Mouse (Mus musculus) ES-Bruce4 (cell line): ENCODE measurements around the gene Hbs1l. TPM values are rescaled to one million over a fixed set of nuclear protein-coding genes. Genes with fewer than 3 reads are reported as not detected.

Experiments
- H3K27ac ChIP-seq: 2 replicates; pipeline ENCODE4 v1.5.1; 2012; ENCODE audit warnings: low read length, inconsistent platforms; ENCODE audit not compliant: insufficient read depth
- H3K27me3 ChIP-seq: 2 replicates; pipeline ENCODE4 v1.6.1; 2012; ENCODE audit warnings: mild to moderate bottlenecking, low read length, inconsistent platforms; ENCODE audit not compliant: control insufficient read depth, poor library complexity, insufficient read depth, severe bottlenecking
- H3K36me3 ChIP-seq: 2 replicates; pipeline ENCODE4 v1.6.1; 2012; ENCODE audit warnings: inconsistent platforms, mild to moderate bottlenecking, low read length, moderate library complexity; ENCODE audit not compliant: control insufficient read depth, poor library complexity, insufficient read depth, severe bottlenecking
- H3K4me1 ChIP-seq: one replicate; pipeline ENCODE4 v1.8.1; 2011; ENCODE audit warnings: low read length; ENCODE audit not compliant: control insufficient read depth, insufficient read depth
- H3K4me3 ChIP-seq: 2 replicates; pipeline ENCODE4 v1.5.1; 2011; ENCODE audit warnings: low read depth, mild to moderate bottlenecking, low read length
- H3K9ac ChIP-seq: 2 replicates; pipeline ENCODE4 v1.6.1; 2012; ENCODE audit warnings: low read depth, mild to moderate bottlenecking, inconsistent platforms; ENCODE audit not compliant: poor library complexity, severe bottlenecking
- H3K9me3 ChIP-seq: replicated peaks from 2 replicates; pipeline ENCODE4 v1.6.1; 2012; ENCODE audit warnings: mild to moderate bottlenecking, low read length, inconsistent platforms; ENCODE audit not compliant: control insufficient read depth, poor library complexity, insufficient read depth, severe bottlenecking
- CTCF ChIP-seq: IDR thresholded peaks from one replicate; pipeline ENCODE4 v1.8.1; 2011; ENCODE audit warnings: low read depth, low read length
- EP300 ChIP-seq: IDR thresholded peaks from 2 replicates; pipeline ENCODE4 v1.6.1; 2011; ENCODE audit warnings: low read depth, low read length; ENCODE audit not compliant: insufficient read depth
- POLR2A ChIP-seq: IDR thresholded peaks from one replicate; pipeline ENCODE4 v1.8.1; 2011; ENCODE audit warnings: low read length; ENCODE audit not compliant: insufficient read depth
- polyA plus RNA-seq: library from polyadenylated mRNA; stranded (reverse); fragments of >200 nt; gene quantifications from 2 replicates; pipeline ENCODE4 v1.2.4, GENCODE M21; 2011; ENCODE audit warnings: low read depth; ENCODE audit not compliant: missing spikeins, insufficient read depth, insufficient read length

The Hbs1l gene
- polyA plus RNA-seq, 1 experiment, result 87.3 TPM

DNA sequence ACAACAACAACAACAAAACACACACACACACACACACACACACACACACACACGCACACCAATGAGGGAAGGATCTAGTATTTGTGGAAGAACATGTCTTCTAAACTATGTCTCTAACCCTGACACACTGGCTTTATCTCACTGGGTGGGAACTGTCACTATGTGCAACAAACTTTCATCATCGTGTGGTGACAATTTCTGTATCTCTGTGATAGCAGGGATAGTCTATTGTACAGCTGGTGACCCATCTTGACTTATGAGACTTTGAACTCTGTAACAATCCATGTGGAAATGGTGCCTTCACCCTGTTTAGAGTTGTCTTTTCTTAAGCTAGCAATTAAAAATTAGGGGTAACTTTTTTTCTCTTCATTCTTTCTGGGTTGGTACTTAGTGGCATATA, 36.1 kb upstream of the Hbs1l start:
- H3K27ac ChIP-seq, result no peak overlapping the region
- H3K36me3 ChIP-seq, result no peaks in the 10 kb centered on the region
- no peak overlapping the region for H3K9ac ChIP-seq
- TF ChIP-seq CTCF (no peak), POLR2A (no peak), EP300 (no peak)
- H3K4me1 ChIP-seq, result no peaks in the 10 kb centered on the region
- H3K9me3 ChIP-seq, result no peaks in the 10 kb centered on the region
- H3K27me3 ChIP-seq, result peaks cover 1% of the 10 kb centered on the region; the same call in 1 of the 2 replicates
- no peak overlapping the region for H3K4me3 ChIP-seq

DNA sequence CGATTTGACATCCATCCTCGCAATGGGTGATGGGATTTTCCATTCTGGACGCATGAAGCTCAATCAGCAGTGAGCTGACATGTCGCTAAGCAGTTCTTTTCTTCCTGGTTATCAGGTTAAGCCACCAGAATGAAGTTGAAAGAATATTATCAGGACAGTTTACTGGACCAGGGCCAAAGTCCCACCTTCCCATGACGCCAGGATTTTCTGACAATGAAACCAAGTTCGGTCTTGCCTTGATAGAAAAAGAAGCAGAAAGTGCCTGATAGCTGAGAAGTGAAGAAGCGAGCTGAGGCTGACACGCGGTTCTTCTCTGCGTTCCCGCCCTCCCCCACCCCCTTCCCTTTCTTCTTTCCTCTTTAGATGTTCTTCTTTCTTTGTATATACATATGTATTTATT, 30.6 kb upstream of the Hbs1l start:
- no peaks in the 10 kb centered on the region for H3K4me1 ChIP-seq

DNA sequence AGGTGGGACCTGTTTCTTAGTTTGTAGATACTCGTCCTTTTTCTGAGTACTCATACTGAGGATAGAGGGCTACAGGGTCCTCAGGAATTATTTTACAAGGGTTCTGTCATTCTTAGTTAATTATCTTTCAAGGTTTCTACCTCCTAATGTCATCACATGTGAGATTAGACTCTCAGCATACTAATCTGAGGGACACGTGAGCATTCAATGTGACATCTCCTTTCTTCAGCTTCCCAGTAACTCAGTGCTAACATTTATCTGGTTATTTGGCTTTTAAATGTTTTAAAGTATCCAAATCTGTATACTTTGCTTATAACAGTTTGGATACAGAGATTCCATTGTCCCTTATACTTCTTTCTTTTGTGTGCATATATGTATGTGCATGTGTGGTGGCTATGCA, 28.3 kb upstream of the Hbs1l start:
- Histone ChIP-seq H3K36me3 (no peaks in the 10 kb centered on the region), H3K9me3 (no peaks in the 10 kb centered on the region), H3K4me3 (no peak overlapping the region), H3K9ac (no peak overlapping the region), H3K4me1 (no peaks in the 10 kb centered on the region), H3K27ac (no peak overlapping the region), H3K27me3 (no peaks in the 10 kb centered on the region)
- TF ChIP-seq CTCF (no peak), POLR2A (no peak), EP300 (no peak)

More for the DNA sequence above, 30.6 kb upstream of the Hbs1l start:
- TF ChIP-seq EP300 (no peak), CTCF (no peak), POLR2A (no peak)
- Histone ChIP-seq H3K27ac (no peak overlapping the region), H3K27me3 (peaks cover 1% of the 10 kb centered on the region; the same call in 1 of the 2 replicates), H3K9me3 (no peaks in the 10 kb centered on the region), H3K9ac (no peak overlapping the region), H3K36me3 (no peaks in the 10 kb centered on the region), H3K4me3 (no peak overlapping the region)

DNA sequence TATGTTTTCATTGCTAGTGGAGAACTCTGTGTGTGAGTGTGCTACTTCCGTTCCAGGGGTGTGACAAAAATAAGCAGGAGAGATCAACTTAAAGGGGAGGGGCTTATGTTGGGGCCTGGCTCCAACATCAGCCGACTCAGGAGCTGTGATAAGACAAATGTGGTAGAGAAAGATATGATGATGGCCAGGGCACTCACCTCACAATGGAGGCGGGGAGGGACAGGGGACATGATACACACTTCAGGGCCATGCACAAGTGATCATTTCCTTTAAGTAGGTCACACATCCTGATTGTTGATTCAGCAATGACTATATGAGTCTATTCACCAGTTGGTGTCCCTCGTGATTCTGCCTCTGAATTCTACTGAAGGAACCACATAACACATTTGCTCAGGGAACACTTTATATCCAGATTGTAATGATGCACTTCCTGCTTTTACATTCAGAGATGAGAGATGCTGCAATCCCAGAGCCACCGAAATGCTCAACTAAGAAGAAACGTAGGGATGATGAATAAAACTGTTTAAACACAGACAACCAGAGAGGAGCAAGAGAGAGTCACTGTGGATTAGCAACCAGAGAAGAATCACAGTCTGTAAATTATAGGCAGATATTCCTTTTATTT, 26.9 kb upstream of the Hbs1l start:
- TF ChIP-seq EP300 (no peak), CTCF (no peak), POLR2A (no peak)
- Histone ChIP-seq H3K4me3 (no peak overlapping the region), H3K27me3 (no peaks in the 10 kb centered on the region), H3K9ac (no peak overlapping the region), H3K36me3 (no peaks in the 10 kb centered on the region), H3K27ac (no peak overlapping the region), H3K4me1 (no peaks in the 10 kb centered on the region), H3K9me3 (no peaks in the 10 kb centered on the region)

DNA sequence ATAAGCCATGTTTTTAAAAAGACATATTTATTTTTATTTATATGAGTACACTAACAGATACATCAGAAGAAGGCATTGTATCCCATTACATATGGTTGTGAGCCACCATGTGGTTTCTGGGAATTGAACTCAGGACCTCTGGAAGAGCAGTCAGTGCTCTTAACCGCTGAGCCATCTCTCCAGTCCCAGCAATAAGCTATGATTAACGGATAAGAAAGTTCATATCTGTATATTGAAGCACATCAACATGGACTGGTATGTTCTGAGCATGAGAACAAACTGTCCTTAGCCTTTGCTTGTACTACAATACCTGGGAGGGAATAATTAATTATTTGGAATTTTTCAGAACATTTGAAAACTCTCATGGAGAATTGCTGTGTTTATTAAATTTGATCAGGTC, 25.9 kb upstream of the Hbs1l start:
- H3K27ac ChIP-seq, result no peak overlapping the region
- H3K9ac ChIP-seq, result no peak overlapping the region
- H3K36me3 ChIP-seq, result no peaks in the 10 kb centered on the region
- H3K27me3 ChIP-seq, result no peaks in the 10 kb centered on the region
- TF ChIP-seq EP300 (no peak), POLR2A (no peak), CTCF (no peak)
- H3K9me3 ChIP-seq, result no peaks in the 10 kb centered on the region
- H3K4me3 ChIP-seq, result no peak overlapping the region
- no peaks in the 10 kb centered on the region for H3K4me1 ChIP-seq

DNA sequence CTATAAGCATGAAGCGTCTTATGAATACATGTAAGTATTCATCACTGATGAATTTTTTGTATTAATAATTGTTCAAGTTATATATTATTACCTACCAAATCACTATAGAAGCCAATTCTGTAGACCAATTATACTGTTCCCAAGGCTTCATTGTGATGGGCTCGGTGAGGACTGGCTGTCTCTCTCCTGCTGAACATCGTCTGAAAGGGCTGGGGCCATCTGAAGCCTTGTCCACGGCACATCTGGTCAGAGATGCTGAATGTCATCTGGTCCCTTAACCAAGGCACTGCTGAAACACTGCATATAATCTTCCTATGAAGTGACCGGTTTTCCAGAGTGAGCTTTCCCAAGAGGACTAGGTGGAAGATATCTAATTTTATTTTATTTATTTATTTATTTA, 24.9 kb upstream of the Hbs1l start:
- H3K27me3 ChIP-seq, result no peaks in the 10 kb centered on the region
- TF ChIP-seq POLR2A, result no peak
- no peak for TF ChIP-seq CTCF
- no peak for TF ChIP-seq EP300

More for the DNA sequence above, 24.9 kb upstream of the Hbs1l start:
- H3K27ac ChIP-seq, result no peak overlapping the region
- no peak overlapping the region for H3K4me3 ChIP-seq
- H3K9me3 ChIP-seq, result no peaks in the 10 kb centered on the region
- no peaks in the 10 kb centered on the region for H3K4me1 ChIP-seq
- no peak overlapping the region for H3K9ac ChIP-seq
- H3K36me3 ChIP-seq, result no peaks in the 10 kb centered on the region
